8 mouse cellular contexts compared by ENCODE assay signal in genomic region chr13:35968131-35968718, GRCm38 (mm10). TPM values are rescaled to one million over a fixed set of nuclear protein-coding genes. Genes with fewer than 3 reads are reported as not detected.
DNase-seq lines count a peak whose midpoint lies in the region; ATAC-seq and TF ChIP-seq lines count a peak whose summit lies in the region.

No protein-coding gene starts in this region.

- peak overlapping the region; percentile 100 for H3K4me2 ChIP-seq in kidney, postnatal 0 days (ENCODE audit: low read length)
- H3K4me2 ChIP-seq in midbrain, embryonic 15.5 days = peak overlapping the region; percentile 100

- WGBS in kidney, postnatal 0 days = under 1% methylated on average over 38 of the region's 38 CpGs
- under 1% methylated on average over 38 of the region's 38 CpGs for WGBS in midbrain, embryonic 15.5 days

- H3K36me3 ChIP-seq in kidney, postnatal 0 days (ENCODE audit: insufficient read depth, low read length) = no peaks in the 10 kb centered on the region
- no peaks in the 10 kb centered on the region for H3K36me3 ChIP-seq in midbrain, embryonic 15.5 days (replicated peaks)

- ATAC-seq in granulocyte monocyte progenitor cell, adult 5-6 weeks (replicated peaks; ENCODE audit: poor library complexity, severe bottlenecking) = 0 out of 2 replicates have a peak, but pooled peaks have one; percentile 9
- ATAC-seq in kidney, postnatal 0 days (replicated peaks; ENCODE audit: low FRiP score, low read depth) = peak; percentile 46; the same call in 1 of the 2 replicates
- ATAC-seq in midbrain, embryonic 15.5 days (replicated peaks) = peak; percentile 73

- H3K27ac ChIP-seq in kidney, postnatal 0 days = no peak overlapping the region
- H3K27ac ChIP-seq in midbrain, embryonic 15.5 days = no peak overlapping the region

- no peak for TF ChIP-seq CTCF in kidney, postnatal 0 days (IDR thresholded peaks at IDR 0.05; ENCODE audit: low read depth)

- 0 out of 2 replicates have a peak, but pooled peaks cover 4% of the 10 kb centered on the region for H3K4me1 ChIP-seq in kidney, postnatal 0 days (replicated peaks; ENCODE audit: insufficient read depth, low read length)
- peaks cover 25% of the 10 kb centered on the region for H3K4me1 ChIP-seq in midbrain, embryonic 15.5 days

- no peaks in the 10 kb centered on the region for H3K9me3 ChIP-seq in kidney, postnatal 0 days (replicated peaks; ENCODE audit: low read length)
- no peaks in the 10 kb centered on the region for H3K9me3 ChIP-seq in midbrain, embryonic 15.5 days

- H3K4me3 ChIP-seq in kidney, postnatal 0 days (replicated peaks; ENCODE audit: low read depth, low read length) = peak overlapping the region; percentile 52
- H3K4me3 ChIP-seq in midbrain, embryonic 15.5 days = peak overlapping the region; percentile 70

- H3K27me3 ChIP-seq in kidney, postnatal 0 days (ENCODE audit: insufficient read depth, low read length) = 0 out of 2 replicates have a peak, but pooled peaks cover 6% of the 10 kb centered on the region
- H3K27me3 ChIP-seq in midbrain, embryonic 15.5 days (replicated peaks) = peaks cover 26% of the 10 kb centered on the region

- DNase-seq in adrenal gland, adult (ENCODE audit: inconsistent age in 2 of 2, low spot score in 1 of 2) = peak; percentile 45 to 78
- no peak for DNase-seq in adrenal gland, adult 8-10 months
- DNase-seq in right cerebral cortex, adult 18-20 months = peak; percentile 17
- DNase-seq in right cerebral cortex, adult 2 months (ENCODE audit: low spot score in 2 of 2) = no peak
- DNase-seq in kidney, postnatal 0 days (ENCODE audit: low spot score) = peak; percentile 56
- no peak for DNase-seq in natural killer cell, adult 2 months (ENCODE audit: low spot score in 2 of 2)

- H3K9ac ChIP-seq in kidney, postnatal 0 days (ENCODE audit: low read depth, low read length) = peak overlapping the region; percentile 51
- H3K9ac ChIP-seq in midbrain, embryonic 15.5 days = peak overlapping the region; percentile 46

RNA-seq across cellular contexts. Expression of gene Ppp1r3g, which starts 9.6 kb away (rescaled TPM):
- under 1 TPM; 0.19 to 0.43 (median 0.29) TPM for total RNA-seq in adrenal gland, adult 8-10 months (2022)
- total RNA-seq in granulocyte monocyte progenitor cell, adult 5-6 weeks (2014; fragmentation: Nextera tagmentation) = not detected in 2 replicates
- total RNA-seq in granulocyte monocyte progenitor cell, adult 5-6 weeks (2017) = not detected in 2 replicates
- 0.13 and 0.29 TPM in 2 replicates for polyA plus RNA-seq in kidney, postnatal 0 days (2015; fragmentation: Nextera tagmentation; extraction: Ambion mirVana)
- polyA plus RNA-seq in midbrain, embryonic 15.5 days (2015; fragmentation: Nextera tagmentation; extraction: Ambion mirVana) = 0.43 and 0.80 TPM in 2 replicates

Comparison
In these comparisons a context has a peak if more than half of its experiments do, and no peak if none do; other contexts are left out.
1. DNase-seq: peak in adrenal gland, adult (2 of 2), right cerebral cortex, adult 18-20 months (single experiment) and kidney, postnatal 0 days (single experiment); none in adrenal gland, adult 8-10 months (single experiment), right cerebral cortex, adult 2 months (0 of 2) and natural killer cell, adult 2 months (0 of 2).
2. ATAC-seq: peak in every context shown above with its lines; median percentile 73 in midbrain, embryonic 15.5 days; 46 in kidney, postnatal 0 days; 9 in granulocyte monocyte progenitor cell, adult 5-6 weeks.